Mouse (Mus musculus) T-helper 2 cell (primary cell): ENCODE measurements around the gene Tsc22d2.

Experiments used
- in situ Hi-C: fragments of 300-600 bp; cut with MboI, MseI; formaldehyde crosslinking; loops from one replicate; pipeline ENCODE4 v1.15.1; 2025; ENCODE audit warnings: high pct_unique_total_duplicates

Gene Tsc22d2

GRCm38 (mm10) chr3:58511581-58511980, 97.1 kb downstream of the Tsc22d2 start:
- in situ Hi-C loops, result no loop called here

- in situ Hi-C loops, result no loop called here
Observed at GRCm38 (mm10) chr3:58512740-58513139, 98.2 kb downstream of the Tsc22d2 start.

GRCm38 (mm10) chr3:58513483-58513882, 99.0 kb downstream of the Tsc22d2 start:
- in situ Hi-C loops, result no loop called here

- in situ Hi-C loops, result no loop called here
Observed at GRCm38 (mm10) chr3:58515947-58516601, 101.6 kb downstream of the Tsc22d2 start.
